Mouse (Mus musculus) E14TG2a.4 (cell line): Measurements from ENCODE around the gene Nop10.

ENCODE experiments used
- CTCF ChIP-seq: conservative IDR thresholded peaks from 2 replicates; pipeline ENCODE4 v1.5.1; 2014; ENCODE audit warnings: low read length
- POU5F1 ChIP-seq: IDR thresholded peaks from 2 replicates; pipeline ENCODE4 v1.6.1; 2014; ENCODE audit warnings: low read length, borderline replicate concordance

DNA sequence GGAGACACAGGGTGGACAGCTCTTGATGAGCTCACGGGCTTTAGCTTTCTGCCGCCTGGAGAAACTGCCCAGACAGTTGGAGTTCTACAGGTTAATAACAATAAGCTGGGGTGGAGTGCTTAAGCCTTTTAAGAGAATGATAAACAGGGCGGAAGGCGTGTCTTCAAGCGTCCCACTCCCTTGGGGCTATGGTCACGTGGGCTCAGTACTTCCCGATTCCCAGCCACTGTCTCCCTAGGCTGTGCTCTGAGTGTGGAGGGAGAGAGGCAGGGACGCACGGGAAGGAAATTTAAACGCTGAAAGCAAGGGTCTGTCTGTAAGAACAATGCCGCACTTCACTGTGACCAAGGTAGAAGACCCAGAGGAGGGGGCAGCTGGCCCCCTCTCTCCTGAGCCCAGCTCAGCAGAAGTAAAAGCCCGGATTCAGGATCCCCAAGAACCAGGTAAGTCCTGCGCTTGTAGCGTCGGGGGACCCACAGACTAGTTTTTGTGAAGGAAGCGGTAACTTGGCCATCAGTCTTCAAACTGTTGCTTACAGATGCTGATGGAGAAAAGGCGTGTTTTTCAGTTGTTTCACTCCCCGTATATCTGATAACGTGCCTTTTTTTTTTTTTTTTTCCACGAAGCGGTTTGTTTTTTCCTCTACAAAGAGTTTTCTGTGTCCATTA lies 22.8 kb downstream of the Nop10 start:
- no peak for TF ChIP-seq CTCF
- TF ChIP-seq POU5F1, result no peak
